Mouse (Mus musculus) bone marrow macrophage, adult 2 months (primary cell): ENCODE data around the gene Dhx33.

Experiments used
- CTCF ChIP-seq: IDR thresholded peaks from 2 replicates; pipeline ENCODE4 v1.5.1; 2012; ENCODE audit warnings: low read depth, mild to moderate bottlenecking, low read length, moderate library complexity
- POLR2A ChIP-seq: IDR thresholded peaks from 2 replicates; pipeline ENCODE4 v1.6.1; 2012; ENCODE audit warnings: mild to moderate bottlenecking, low read depth, low read length, borderline replicate concordance

- TF ChIP-seq POLR2A, result no peak
- TF ChIP-seq CTCF, result no peak
These were observed 8.5 kb upstream of the Dhx33 start for GRCm38 (mm10) chr11:71012743-71013142.
